Mouse (Mus musculus) neural tube, embryonic 14.5 days (tissue): ENCODE measurements around the gene Supt3. TPM values are rescaled to one million over a fixed set of nuclear protein-coding genes. Genes with fewer than 3 reads are reported as not detected.

Experiments used
- ATAC-seq: fragments of 200-750 bp; cut with Nextera tagmentation; 2 replicates; pipeline ENCODE4 v1.8.0; 2017; ENCODE audit warnings: low read depth, mild to moderate bottlenecking, moderate TSS enrichment, moderate library complexity
- H3K27ac ChIP-seq: fragments of 300-500 bp; sonication (generic); 2 replicates; pipeline ENCODE4 v1.5.1; 2014; ENCODE audit warnings: low read depth, mild to moderate bottlenecking, control low read depth, low read length, moderate library complexity, mixed read lengths
- H3K27me3 ChIP-seq: fragments of 300-500 bp; sonication (generic); 2 replicates; pipeline ENCODE4 v1.6.1; 2014; ENCODE audit warnings: low read length; ENCODE audit not compliant: control insufficient read depth, insufficient read depth
- H3K36me3 ChIP-seq: fragments of 300-500 bp; sonication (generic); 2 replicates; pipeline ENCODE4 v1.6.1; 2014; ENCODE audit warnings: low read length, mixed read lengths; ENCODE audit not compliant: control insufficient read depth, insufficient read depth
- H3K4me1 ChIP-seq: fragments of 300-500 bp; sonication (generic); 2 replicates; pipeline ENCODE4 v1.6.1; 2014; ENCODE audit warnings: low read length; ENCODE audit not compliant: control insufficient read depth, insufficient read depth
- H3K4me2 ChIP-seq: fragments of 300-500 bp; sonication (generic); 2 replicates; pipeline ENCODE4 v1.6.1; 2014; ENCODE audit warnings: mild to moderate bottlenecking, low read depth, low read length, control low read depth
- H3K4me3 ChIP-seq: fragments of 300-500 bp; sonication (generic); 2 replicates; pipeline ENCODE4 v1.5.1; 2014; ENCODE audit warnings: low read depth, low read length, control low read depth, mixed read lengths
- H3K9ac ChIP-seq: fragments of 300-500 bp; sonication (generic); replicated peaks from 2 replicates; pipeline ENCODE4 v1.6.1; 2014; ENCODE audit warnings: low read depth, mild to moderate bottlenecking, control low read depth, low read length, mixed read lengths
- H3K9me3 ChIP-seq: fragments of 300-500 bp; sonication (generic); 2 replicates; pipeline ENCODE4 v1.6.1; 2016; ENCODE audit warnings: low read length; ENCODE audit not compliant: control insufficient read depth
- WGBS: fragments of 180-500 bp; shearing (Covaris S2); extraction: QIAGEN DNeasy Blood & Tissue Kit; methylation state at CpG from one replicate; pipeline ENCODE4 v1.1.7; 2014; 5-methylcytosine and 5-hydroxymethylcytosine counted together
- polyA plus RNA-seq: library from polyadenylated mRNA; unstranded; fragments of >200 nt; fragmentation: Nextera tagmentation; extraction: Ambion mirVana; gene quantifications from 2 replicates; pipeline ENCODE4 v1.2.1, GENCODE M21; 2014

Gene Supt3
- polyA plus RNA-seq, 1 experiment from 2014 or later = 27.5 TPM

DNA sequence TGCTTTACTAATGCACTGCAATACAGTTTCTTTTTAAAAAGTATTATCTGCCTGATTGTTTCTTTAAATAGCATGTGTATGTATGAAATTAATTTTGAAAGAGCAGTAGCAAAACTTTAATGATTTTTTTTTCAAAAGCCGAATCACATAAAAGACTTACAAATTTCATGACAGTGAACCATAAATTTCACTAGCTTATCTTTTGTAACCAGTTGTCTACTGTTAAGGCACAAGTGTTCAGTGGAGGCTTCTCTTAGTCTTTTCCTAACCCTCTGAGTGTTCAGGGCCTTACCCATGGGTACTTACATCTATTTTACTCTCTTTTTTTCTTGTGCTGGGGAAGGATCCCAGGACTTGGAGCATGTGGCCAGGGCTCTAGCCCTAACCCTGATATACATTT lies 30.1 kb downstream of the Supt3 start:
- no peak for ATAC-seq
- Histone ChIP-seq H3K9me3 (no peaks in the 10 kb centered on the region), H3K9ac (no peak overlapping the region), H3K4me3 (no peak overlapping the region), H3K4me1 (no peaks in the 10 kb centered on the region), H3K4me2 (no peak overlapping the region), H3K36me3 (no peaks in the 10 kb centered on the region), H3K27ac (no peak overlapping the region), H3K27me3 (no peaks in the 10 kb centered on the region)
- WGBS = 79% methylated on average over 1 of the region's 1 CpGs

DNA sequence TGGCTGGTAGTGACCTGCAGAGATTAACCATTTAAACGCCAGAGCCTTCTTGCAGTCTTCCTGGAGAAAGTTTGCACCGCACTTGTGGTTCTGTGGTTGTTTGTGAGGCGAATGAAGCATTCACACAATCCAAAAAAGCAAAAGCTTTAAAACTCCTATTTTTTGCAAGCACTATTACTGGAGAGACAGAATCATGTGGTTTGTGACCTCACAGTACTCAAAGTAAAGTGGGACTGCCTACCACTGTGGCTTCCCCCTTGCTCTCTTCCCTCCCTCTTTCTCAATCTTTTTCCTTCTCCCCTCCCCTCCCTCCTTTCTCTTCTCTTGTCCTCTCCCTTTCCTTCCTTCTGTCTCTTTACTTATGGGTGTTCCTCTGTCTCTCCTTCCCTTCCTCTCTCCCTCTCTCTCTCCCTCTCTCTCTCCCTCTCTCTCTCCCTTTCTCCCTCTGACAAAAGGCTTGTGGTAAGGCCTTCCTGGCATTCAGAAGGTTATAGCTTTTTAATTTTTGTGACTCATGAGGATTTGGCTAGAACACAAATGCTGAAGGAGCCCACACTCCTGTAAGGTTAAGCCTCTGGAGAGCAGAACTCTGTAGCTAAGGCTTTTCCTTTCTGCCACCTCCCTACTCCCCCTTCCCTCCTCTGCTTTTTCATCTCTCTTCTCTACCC lies 37.7 kb downstream of the Supt3 start, which contains the start of gene Runx2:
TSS of gene Runx2 (minus strand) at position 290 of the 668 bp plus-strand sequence.
- Histone ChIP-seq H3K4me2 (no peak within 1 kb of the TSS), H3K4me3 (no peak within 1 kb of the TSS)

DNA sequence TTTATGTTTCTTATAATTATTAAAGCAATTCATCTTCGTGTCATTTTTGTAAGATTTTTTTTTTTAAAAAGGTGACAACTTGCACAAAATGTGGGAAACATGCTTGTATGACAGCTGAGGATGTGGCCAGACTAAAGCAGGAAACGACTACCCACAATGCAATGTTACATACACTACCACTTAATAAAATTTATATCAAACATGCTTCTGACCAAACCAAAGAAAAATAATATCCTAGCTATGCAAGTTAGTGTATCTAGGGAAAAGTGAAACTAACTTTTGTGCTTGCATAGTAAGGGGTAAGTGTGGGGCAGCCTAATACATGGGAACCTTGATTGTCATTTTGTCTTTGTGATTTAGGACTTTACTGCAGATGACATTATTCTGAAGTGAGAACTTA lies 41.9 kb downstream of the Supt3 start:
- Histone ChIP-seq H3K4me2 (no peak overlapping the region), H3K36me3 (no peaks in the 10 kb centered on the region), H3K9me3 (no peaks in the 10 kb centered on the region), H3K4me3 (no peak overlapping the region), H3K27me3 (no peaks in the 10 kb centered on the region), H3K9ac (no peak overlapping the region), H3K27ac (no peak overlapping the region), H3K4me1 (no peaks in the 10 kb centered on the region)
- 83% methylated on average over 2 of the region's 2 CpGs for WGBS
- no peak for ATAC-seq

More for the DNA sequence above, 37.7 kb downstream of the Supt3 start, which contains the start of gene Runx2:
- Histone ChIP-seq H3K27ac (no peak within 1 kb of the TSS), H3K9me3 (no peaks in the 10 kb centered on the region), H3K36me3 (no peaks in the 10 kb centered on the region), H3K27me3 (no peaks in the 10 kb centered on the region), H3K9ac (no peak within 1 kb of the TSS), H3K4me1 (no peaks in the 10 kb centered on the region)
- ATAC-seq = no peak
- WGBS = 30% methylated on average over 3 of the region's 3 CpGs

DNA sequence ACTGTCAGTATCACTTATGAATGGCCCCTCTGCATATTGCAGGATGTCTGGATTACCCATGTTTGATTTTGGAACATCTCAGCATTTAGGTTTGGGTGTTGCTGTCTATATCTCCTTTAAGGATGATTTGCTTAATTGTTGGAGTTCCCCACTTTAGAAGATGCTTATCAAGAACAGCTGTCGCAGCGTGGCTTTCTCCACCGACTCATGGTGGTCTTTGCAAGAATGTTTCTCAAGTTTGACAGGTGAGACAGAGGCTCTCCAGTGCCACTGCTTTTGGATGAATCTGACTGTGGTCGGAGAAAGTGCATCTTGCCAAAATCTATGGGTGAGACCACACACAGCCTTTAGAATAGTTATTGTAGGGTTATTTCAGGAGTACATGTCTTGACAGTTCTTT lies 42.9 kb downstream of the Supt3 start:
- no peak for ATAC-seq
- 81% methylated on average over 4 of the region's 4 CpGs for WGBS

DNA sequence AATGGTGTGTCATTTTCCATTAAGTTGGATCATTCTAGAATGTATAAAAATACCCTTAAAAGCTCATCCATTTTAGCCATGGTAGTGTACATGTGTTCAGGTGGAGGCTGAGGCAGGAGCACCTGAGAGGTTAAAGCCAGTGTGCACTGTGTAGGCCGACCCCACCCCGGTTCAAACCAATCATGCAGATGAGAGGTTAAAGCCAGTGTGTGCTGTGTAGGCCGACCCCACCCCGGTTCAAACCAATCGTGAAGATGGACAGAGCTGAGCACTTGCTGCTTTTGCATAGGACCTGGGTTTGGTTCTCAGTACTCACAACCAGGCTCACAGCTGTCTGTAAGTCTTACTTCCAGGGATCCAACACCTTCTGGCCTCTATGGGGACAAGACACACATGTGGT lies 45.0 kb downstream of the Supt3 start:
- Histone ChIP-seq H3K4me3 (no peak overlapping the region), H3K9ac (no peak overlapping the region), H3K27ac (no peak overlapping the region), H3K9me3 (no peaks in the 10 kb centered on the region), H3K4me1 (no peaks in the 10 kb centered on the region), H3K27me3 (no peaks in the 10 kb centered on the region), H3K4me2 (no peak overlapping the region), H3K36me3 (no peaks in the 10 kb centered on the region)
- no peak for ATAC-seq
- WGBS = 92% methylated on average over 5 of the region's 5 CpGs

More for the DNA sequence above, 42.9 kb downstream of the Supt3 start:
- Histone ChIP-seq H3K27me3 (no peaks in the 10 kb centered on the region), H3K27ac (no peak overlapping the region), H3K36me3 (no peaks in the 10 kb centered on the region), H3K9ac (no peak overlapping the region), H3K9me3 (no peaks in the 10 kb centered on the region), H3K4me3 (no peak overlapping the region), H3K4me2 (no peak overlapping the region), H3K4me1 (no peaks in the 10 kb centered on the region)

DNA sequence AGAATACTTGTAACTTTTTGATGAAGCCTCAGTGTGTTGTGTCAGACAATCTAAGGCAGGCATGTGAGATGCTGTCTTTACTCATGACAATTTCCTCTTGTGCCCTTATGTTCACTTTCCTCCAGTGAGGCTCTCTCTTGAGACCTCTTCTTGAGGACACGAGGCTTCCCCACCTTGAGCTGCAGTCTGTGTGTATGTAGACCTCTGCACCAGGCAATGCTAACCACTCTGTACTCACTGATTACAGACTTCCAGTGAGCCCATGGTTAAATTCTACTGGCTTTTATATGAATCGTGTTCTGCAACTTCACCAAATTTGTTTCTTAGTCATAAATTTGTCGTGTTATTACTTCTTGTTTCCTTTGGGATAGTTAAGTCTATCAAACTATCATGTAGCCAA lies 50.2 kb downstream of the Supt3 start:
- no peak overlapping the region for H3K4me3 ChIP-seq
- H3K27ac ChIP-seq = no peak overlapping the region
- ATAC-seq = no peak
- H3K36me3 ChIP-seq = no peaks in the 10 kb centered on the region
- H3K27me3 ChIP-seq = no peaks in the 10 kb centered on the region
- H3K9ac ChIP-seq = no peak overlapping the region
- H3K9me3 ChIP-seq = no peaks in the 10 kb centered on the region
- H3K4me2 ChIP-seq = no peak overlapping the region
- 82% methylated on average over 3 of the region's 3 CpGs for WGBS
- H3K4me1 ChIP-seq = no peaks in the 10 kb centered on the region

DNA sequence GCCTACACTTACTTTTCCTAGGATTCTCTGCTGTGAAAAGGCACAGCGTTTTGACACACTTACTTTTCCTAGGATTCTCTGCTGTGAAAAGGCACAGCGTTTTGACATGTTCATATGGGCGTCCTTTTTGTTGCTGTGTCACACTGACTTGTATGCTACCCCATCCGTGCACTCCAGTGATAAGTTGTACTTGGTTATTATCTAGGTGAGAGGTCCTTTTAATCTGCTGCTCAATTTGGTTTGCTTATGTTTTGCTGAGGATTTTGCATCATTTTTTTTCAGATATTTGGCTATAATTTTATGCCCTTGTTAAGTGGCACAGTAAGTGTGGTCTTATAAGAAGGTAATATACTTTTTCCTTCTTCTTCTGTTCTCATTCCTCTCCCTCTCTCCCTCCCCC lies 51.0 kb downstream of the Supt3 start:
- H3K27ac ChIP-seq = no peak overlapping the region
- H3K4me1 ChIP-seq = no peaks in the 10 kb centered on the region
- H3K9me3 ChIP-seq = no peaks in the 10 kb centered on the region
- H3K9ac ChIP-seq = no peak overlapping the region
- 94% methylated on average over 4 of the region's 4 CpGs for WGBS
- H3K4me2 ChIP-seq = no peak overlapping the region
- ATAC-seq = no peak
- H3K4me3 ChIP-seq = no peak overlapping the region
- no peaks in the 10 kb centered on the region for H3K27me3 ChIP-seq
- H3K36me3 ChIP-seq = no peaks in the 10 kb centered on the region

DNA sequence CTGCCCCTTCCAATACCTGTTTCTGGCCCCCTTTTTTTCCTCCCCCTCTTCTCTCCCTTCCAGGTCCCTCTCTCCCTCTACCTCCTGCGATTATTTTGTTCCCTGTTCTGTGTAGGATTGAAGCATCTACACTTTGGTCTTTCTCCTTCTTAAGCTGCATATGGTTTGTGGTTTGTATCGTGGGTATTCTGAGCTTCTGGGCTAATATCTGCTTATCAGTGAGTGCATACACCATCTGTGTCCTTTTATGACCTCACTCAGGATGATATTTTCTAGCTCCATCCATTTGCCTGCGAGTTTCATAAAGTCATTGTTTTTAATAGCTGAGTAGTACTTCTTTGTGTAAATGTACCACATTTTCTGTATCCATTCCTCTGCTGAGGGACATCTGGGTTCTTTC lies 52.6 kb downstream of the Supt3 start:
- H3K9ac ChIP-seq = no peak overlapping the region
- no peaks in the 10 kb centered on the region for H3K27me3 ChIP-seq
- no peaks in the 10 kb centered on the region for H3K36me3 ChIP-seq
- WGBS = 95% methylated on average over 3 of the region's 3 CpGs
- H3K4me3 ChIP-seq = no peak overlapping the region
- H3K27ac ChIP-seq = no peak overlapping the region
- H3K9me3 ChIP-seq = no peaks in the 10 kb centered on the region
- no peak for ATAC-seq
- H3K4me2 ChIP-seq = no peak overlapping the region
- no peaks in the 10 kb centered on the region for H3K4me1 ChIP-seq

DNA sequence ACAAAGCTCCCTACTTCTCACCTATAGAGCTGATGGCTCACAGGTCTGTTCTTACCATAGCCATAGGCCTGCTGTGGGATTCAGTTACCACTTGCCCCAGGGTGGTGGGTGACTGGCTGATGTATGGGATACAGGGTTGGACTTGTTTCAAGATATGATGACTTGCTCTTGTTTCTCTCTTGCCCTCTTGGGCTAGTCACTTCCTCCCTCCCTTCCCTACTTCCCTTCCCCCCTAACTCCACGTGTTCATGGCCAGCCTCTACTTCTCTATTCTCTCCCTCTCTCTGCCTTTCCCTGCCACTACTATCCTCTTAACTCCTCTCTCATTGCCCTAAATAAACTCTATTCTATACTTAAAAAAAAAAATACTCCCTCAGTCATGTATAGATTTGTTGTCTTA lies 54.2 kb downstream of the Supt3 start:
- H3K4me1 ChIP-seq = no peaks in the 10 kb centered on the region
- WGBS = 70% methylated on average over 1 of the region's 1 CpGs
- H3K27ac ChIP-seq = no peak overlapping the region
- H3K27me3 ChIP-seq = no peaks in the 10 kb centered on the region
- H3K9me3 ChIP-seq = no peaks in the 10 kb centered on the region
- no peaks in the 10 kb centered on the region for H3K36me3 ChIP-seq
- H3K4me2 ChIP-seq = no peak overlapping the region
- H3K9ac ChIP-seq = no peak overlapping the region
- no peak for ATAC-seq
- H3K4me3 ChIP-seq = no peak overlapping the region
